Mouse (Mus musculus): ENCODE data around the gene Pgs1.

Gene Pgs1

DNA sequence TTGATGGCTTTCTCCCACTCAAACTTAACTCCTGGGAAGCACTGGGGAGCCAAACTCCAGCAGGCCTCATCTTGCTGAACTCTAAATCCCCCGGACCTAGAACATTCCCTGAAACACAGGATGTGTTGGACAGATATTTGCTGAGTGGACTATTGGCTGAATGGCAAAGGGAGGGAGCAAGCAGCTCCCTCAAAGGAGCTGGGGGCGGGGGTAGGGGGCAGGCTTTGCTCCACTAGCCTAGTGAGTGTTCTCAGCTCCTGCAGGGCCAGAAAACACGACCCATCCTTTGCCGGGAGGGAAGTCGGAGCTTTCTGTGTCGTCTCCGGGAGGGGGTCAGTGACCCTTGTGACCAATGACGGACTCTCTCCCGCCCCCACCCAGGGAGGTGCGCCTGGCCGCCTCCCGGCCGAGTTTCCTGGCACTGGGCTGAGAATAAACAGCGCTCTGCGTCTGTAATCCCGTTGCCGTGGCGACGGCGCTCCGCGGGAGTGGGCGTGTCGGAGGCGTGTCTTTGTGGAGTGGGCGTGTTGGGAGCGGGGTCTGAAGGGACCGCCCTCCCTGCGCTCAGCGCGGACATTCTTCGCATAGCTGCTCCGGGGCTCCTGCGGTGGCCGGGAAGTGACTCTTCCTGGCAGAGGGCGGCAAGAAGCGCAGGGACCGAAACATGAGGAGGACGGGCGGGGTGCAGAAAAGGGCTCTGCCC, 22.9 kb upstream of the Pgs1 start:
- peak; percentile 100 for DNase-seq (ENCODE audit: low spot score)

DNA sequence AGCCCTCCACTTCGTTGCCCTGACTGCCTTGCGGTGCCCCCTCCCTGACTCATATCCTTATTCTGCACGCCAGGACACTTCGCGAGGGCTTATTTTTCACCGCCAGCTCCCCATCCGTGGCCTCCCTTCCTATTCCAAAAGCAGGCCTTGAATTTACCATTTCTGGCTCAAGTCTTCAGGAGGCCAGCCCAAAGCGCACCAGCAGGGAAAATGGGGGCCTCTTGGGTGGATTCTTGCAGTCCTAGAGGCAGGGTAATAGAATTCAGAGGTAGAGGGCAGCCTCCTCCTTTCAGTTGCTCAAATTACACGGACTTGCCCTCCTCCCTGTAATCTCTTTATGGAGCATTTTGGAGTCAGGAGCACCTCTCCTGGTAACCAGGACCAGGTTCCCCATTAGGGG, 22.2 kb upstream of the Pgs1 start:
- DNase-seq (ENCODE audit: low spot score) = no peak

DNA sequence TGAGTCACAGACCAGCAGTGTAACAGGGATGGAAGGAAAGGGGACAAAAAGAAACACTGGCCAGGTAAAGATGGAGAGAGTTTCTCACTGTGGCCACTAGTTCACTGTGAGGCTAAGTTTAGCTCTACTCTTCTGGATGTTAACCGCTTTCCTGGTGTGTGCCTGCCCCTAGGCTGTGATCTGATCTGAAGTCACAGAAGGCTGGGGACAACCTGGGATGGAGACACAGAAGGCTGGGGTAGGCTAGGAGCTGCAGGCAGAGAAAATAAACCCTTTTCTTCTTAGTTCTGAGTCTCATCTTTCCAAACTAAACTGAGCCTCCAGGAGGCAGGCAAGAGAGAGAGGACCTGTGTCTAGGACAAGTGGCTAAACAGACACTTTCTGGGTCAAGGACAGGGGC, 21.8 kb upstream of the Pgs1 start:
- DNase-seq (ENCODE audit: low spot score) = no peak

DNA sequence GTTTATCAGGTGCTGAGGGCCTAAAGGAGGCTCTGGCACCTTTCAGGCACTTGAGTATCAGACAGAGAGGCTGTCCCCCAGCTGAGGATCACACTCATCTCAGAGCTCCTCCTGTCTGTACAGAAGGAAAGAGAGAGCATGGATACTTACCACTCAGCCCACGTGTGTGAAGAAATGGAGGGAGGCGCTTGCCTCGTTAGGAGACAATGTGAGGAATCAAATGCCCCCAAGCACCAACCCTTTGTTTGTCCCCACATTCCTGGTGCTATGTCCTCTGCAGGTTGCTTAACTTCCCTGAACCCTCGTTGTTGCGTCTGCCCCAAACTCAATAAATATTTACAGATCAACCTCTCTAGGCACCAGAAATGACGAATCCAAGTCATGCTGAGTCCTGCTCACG, 21.0 kb upstream of the Pgs1 start:
- no peak for DNase-seq (ENCODE audit: low spot score)

DNA sequence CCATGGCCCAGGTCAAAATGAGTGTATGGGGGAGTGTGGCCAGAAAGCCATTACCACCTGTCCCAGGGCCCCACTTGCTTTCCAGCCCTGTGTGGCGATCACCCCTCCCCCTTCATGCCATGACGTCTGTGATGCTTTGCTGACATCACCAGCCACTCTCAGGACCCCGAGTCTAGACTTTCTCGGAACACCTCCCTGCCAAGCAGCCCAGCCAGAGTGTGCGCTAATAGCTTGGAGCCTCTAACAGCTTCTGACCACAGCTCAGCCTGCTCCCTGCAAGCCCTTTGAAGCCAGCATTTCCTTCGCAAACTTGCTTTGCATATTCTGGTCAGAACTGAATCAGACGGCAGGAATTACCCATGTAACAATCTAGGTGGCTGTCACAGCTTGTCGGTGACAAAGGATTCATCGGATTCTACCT, 20.5 kb upstream of the Pgs1 start:
- no peak for DNase-seq (ENCODE audit: low spot score)

DNA sequence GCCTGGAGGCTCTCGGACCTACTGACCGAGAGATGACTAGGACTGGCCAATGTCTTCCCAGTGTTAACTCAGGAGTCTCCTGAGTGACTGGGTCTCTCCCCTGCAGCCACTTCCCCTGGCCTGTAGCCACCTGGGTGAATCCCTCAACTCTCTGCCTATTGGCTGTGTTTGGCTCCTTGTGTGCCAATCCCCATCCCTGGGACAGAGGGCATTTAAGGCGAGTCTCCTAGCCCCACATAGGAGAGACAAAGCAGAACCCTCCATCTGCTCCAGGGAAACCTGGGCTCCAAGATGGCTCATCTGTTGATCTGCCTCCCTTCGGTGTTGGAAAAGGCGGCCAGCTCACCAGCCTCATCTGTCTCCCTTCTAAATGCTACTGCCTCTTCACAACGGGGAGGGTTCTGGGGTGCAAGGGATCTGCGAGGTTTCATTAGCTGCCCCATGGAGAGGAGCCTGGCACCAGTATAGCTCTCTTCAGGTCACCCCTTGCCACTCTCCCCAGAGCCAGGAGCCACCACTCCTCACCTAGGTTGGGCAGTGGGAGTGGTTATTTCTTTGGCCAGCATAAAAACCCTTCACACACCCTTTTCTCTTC, 19.5 kb upstream of the Pgs1 start:
- DNase-seq (ENCODE audit: low spot score) = no peak

DNA sequence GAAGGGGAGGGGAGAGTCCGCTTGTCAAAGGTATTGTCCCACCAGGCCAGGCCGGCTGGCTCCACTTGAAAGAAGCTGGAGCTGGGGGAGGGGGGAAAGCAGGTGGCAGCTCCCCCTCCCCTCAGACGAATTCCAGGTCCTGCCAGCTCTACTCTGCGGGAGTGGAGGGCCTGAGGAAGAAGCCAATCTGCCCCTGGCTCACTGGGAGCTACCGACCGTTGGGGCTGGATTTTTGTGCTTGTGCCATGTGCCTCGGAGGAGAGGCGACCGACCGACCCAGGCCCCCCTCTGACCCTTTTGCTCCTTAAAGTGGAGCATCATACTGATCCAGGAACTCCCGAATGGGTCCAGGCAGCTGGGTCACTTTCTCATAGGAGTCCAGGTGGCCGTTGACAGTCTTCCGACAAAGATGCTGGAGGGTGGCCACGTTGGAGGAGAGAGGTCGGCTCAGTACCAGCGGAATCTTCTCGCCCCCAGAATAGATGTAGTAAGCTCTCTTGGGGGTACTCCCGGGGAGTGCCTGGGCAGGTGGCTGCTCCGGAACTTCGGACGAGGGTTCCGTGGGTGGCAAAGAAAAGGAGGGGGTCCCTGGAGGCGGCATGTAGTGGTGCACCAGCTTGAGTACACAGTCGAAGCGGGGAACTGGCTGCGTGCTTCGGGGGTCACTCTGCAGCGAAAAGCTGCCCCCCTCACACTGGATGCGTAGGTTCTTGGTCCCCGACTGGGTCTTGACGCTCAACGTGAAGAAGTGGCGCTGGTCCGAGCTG, 18.7 kb upstream of the Pgs1 start:
- no peak for DNase-seq (ENCODE audit: low spot score)

DNA sequence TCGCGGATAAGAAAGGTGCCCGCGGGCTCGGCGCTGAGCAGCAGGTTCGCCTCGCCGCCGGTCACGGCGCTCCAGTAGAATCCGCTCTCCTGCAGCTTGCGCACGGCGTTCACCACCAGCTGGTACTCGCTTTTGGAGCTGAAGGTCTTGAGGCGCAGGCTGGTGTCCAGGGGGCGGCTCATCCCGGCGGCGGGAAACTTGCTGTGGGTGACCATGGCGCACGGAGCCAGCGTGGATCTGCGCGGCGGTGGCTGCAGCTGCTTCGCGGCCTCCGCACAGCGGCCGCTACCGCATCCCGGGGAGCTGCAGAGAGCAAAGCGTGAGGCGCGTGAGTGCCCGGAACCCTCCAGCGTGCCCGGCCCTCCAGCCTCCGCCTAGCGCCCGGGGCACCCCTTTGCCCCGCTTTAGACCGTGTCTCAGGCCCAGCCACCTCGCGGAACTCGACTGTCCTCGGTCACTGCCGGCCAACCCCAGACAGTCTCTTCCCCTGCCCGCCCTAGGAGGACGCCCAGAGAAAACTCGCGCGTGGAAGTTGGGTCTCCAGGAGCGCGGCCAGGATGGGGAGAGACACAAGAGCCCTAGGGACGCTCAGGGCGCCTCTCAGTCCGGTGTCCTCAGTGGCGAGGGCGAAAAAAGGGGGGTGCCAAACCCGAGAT, 17.9 kb upstream of the Pgs1 start:
- DNase-seq (ENCODE audit: low spot score) = peak; percentile 44

DNA sequence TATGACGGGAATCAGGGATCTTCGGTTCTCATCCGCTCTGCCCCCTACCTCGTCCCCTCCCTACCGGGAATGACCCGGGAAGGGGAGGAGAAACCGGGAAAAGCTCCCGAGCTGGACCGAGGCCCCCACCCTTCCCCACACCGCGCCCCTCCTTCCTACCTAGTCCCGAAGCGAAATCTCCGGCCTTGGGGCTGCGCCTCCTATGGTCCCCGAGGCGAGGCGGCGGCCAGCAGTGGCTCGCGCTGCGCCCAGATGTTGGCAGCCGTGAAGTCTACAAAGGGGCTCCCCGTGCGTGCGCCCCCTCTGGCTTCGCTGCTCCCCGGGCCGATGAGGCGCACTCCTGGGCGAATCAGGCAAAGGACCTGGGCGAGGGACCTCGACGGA, 17.4 kb upstream of the Pgs1 start:
- DNase-seq (ENCODE audit: low spot score) = no peak

DNA sequence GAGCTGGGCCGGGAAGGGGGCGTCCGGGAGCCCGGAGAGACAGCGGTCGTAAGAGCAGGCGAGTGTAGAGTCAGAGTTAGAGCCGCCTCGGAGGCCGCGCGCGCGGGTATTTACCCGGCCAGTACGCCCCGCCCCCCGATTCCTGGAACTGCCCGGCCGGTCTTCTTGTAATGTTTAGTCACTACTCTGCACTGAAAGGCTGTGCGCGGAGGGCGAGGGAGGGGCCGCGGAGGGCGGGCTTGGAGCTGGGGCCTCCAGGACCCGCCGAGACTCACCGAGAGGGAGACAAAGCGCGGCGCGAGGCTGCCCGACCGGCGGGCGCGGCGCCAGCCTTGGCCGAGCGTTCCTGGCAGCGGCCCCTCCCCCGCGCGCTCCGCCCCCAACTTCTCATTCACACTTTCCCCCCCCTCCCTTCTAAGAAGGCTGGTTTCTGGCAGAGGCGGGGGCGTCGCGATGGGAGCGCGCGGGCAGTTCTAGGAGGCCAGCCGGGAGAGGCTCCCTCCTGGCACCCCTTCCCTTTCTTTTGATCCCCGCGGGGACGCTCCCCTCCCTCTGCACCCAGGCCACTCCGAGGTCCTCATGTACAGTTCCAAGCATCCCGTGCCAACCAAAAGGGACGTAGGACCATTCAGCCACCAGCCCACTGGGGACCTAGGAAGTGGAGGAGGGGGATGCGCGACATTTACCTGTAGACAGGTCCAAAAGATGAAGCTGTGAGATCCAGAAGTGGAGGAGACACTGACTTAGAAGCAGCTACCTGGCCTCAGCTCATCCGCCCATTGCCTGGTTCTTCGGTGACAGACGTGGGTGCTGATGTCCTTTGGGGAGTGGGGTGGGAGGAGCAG, 16.8 kb upstream of the Pgs1 start:
- DNase-seq (ENCODE audit: low spot score) = peak; percentile 99

DNA sequence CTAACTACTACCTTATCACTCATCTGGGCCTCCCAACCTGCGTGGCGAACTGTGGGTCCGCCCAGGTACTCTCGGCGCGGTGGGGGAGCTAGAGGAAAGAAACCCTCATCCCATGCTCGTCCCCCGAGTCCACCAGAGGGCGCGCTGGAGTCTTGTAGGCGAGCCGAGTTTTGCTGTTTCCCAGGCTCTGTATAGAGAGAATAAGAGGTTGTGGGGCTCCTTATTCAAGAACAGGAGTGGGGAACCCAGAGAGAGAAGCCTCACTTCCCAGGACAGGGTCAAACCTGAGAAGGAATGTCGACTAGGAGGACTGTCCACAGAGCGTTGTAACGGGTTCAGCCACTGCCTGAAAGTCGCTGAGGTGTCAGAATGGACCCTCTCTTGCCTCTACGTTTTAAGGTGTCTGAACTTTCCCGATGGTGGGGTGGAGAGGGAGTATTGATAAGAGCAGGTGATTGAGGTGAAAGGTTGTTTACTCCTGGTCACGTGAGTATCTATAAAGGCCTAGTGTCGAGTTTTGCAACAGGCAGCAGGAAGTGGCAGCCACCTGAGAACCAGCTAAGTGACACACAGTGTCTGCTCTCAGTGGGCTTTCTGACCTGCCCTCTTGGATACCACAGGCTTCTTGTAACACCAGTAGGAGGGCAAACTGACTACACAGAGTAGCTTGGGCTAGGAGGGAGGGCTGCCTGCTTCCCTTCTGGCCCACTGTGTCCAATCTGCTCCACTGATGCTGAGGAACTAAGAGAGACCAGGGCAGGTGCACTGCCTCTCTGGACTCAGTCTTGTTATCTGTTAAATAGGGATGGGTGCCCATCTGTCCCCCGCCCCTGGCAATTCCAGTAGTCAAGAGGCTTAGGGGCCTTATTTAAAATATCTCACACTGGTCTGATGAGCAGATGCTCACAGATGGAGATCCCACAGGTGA, 15.9 kb upstream of the Pgs1 start, which contains the start of gene Socs3:
Gene Socs3, minus strand, starts transcription at position 103 of the 928 bp plus-strand sequence.
- peak; percentile 87 for DNase-seq (ENCODE audit: low spot score)

DNA sequence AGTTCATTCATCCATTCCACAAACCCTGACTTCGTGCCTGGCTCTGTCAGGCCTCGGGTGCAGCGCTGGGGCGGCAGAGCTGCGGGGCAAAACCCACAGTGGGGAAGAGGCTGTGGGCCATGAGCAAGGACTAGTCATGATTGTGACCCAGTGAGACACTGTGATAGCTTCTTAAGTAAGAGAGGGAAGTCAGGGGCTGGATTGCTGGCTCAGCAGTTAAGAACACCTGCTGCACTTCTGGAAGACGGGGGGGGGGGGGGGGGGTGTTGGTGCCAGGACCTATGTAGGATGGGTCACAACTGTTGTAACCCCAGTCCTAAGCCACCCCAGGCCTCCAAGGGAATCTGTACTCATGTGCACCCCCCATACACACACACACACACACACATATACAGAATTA, 15.0 kb upstream of the Pgs1 start:
- DNase-seq (ENCODE audit: low spot score) = no peak

DNA sequence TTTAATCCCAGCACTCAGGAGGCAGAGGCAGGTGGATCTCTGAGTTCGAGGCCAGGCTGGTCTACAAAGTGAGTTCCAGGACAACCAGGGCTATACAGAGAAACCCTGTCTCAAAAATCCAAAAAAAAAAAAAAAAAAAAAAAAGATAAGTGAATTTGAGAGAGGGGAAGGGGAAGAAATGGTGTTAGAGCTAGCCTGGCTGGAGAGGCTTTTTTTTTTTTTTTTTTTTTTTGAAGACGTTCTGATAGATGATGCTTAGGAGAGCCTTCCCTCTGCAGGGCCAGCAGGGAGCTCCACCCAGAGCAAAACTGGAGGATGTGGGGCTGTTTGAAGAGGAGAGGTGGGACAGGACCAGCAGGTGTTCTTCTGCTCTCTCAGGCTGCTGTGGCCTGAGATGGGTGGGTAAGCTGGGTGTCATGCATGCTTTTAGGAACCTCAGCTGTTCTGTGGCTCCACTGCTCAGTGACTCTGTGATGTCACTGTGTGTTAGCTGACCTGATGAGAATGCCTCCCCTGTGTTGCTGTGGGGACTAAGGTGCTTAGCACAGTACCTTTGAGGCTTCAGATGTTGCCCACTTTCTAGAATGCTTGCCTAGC, 14.3 kb upstream of the Pgs1 start:
- no peak for DNase-seq (ENCODE audit: low spot score)

DNA sequence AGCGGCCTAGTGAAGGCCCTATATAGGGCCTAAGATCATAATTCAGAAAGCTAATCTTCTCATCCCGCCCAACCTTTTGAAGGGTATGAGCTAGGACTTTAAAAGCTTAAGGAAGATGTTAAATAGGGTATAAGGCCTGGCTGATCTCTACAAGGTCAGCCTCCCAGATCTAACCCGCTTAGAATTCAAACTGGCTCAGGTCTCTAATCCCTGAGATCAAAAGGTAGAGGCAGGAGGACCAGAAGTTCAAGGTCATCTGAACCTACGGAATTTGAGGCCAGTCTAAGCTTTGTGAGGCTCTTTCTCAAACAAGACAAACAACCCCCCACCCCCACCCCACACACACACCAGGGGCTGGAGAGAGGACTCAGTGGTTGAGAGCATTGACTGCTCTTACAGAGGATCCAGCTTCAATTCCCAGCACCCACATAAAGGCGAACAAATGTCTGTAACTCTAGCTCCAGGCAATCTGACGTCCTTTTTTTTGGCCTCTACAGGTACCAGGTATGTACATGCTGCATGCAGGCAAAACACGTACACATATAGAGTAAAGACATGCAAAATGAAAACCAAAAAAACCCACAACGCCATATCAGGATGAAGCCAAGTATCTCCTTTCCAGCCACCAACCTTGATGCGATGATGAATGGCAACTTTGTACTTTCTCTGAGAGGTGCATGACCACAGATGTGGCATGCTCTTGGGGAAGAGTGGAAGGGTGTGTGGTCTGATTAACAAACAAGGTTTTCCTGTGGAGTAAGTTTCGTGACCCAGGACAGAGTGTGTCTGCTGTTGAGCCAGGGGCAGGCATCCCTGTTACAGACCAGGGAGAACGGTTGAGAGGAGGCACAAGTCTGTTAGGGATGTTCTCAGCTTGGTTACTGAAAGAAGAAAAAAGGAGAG, 13.2 kb upstream of the Pgs1 start:
- no peak for DNase-seq (ENCODE audit: low spot score)

DNA sequence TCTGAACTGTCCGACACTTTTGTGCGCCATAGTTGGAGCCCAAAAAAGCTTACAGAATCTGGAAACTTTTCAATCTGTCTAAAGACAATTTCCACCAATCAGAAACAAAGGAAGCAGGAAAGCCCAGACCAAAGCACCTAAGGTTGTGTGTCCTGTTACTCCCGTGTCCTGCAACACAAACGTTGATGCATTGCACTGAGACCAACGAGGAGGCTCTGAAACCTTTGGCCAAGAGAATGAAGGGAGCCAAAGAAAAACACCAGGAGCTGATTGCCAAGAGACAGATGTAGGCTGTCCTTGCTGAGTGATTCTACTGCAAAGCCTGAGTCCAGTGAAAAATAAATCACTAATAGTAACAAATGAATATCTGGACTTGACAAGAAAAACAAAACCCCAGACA, 12.5 kb upstream of the Pgs1 start:
- DNase-seq (ENCODE audit: low spot score) = no peak

DNA sequence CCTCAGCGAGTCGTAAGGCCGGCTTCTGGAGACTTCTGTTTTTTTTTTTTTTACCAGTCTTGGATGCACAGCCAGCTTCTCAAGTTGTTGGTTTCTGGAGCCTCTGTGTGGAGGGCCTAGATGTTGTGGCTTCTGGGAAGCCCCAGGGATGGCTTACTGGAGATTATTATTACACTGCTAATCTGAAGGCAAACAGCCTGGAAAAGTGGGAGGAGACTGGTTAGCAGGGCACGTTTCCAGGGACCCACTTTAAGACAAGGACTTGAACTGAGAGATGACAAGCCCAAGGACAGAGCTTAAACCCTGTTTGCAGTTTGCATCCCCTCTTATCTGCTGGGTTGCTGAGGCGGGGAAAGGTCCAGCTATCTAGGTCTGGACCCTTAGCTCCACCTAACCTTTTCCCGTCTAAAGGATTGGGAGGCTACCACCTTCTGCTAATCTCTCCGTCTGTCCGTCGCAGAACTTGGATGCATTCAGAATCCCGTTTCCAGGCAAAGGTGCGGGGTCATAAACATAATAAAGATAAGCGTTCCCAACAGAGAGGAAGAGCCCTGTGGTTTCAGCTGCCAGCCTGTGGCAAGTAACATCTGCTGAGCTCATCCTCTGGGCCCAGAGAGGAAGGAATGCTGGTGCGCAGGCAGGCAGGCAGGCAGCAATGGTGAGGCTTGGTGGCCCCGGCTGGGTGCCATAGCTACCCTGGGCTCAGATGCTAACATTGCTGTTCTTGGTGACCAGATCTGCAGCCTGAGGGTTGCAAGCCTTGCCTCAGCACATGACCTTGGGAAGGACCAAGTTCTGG, 11.6 kb upstream of the Pgs1 start:
- DNase-seq (ENCODE audit: low spot score) = no peak

DNA sequence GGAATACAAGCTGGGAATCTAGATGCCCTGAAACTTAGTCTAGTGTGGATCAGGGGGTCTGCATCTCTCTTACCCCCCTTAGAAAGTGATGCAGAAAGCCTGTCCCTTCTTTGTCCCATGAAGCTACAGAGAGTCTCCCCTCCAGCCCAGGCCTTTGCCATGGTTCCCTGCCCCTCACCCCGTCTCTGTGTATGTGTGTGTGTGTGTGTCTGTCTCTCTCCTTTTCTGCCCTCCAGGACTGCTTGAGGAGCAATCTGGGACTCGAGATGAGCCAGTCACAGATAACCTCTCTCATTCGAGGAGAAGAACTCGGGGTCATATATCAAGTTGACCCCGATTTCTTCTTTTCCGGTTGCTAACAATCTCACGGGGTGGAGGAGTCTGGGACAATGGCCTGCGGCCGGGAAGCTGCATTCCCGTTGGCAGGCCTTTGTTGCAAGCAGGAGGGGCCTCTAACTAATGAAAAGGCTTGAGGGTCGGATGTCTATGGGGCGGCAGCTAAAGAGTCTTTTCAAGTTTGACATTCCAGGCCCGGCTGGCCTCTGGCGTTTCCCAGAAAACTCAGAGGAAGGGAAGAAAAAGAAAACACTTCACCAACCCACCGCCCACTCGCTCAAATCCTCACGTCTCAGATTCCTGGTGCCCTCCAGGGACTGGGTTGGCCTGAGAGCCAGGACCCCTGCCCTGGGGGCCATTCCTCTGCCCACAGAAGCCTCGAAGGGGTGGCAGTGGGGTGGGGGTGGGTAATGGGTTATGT, 10.7 kb upstream of the Pgs1 start:
- peak; percentile 49 for DNase-seq (ENCODE audit: low spot score)
